Mouse (Mus musculus): ENCODE measurements around the gene Zfp688. TPM values are rescaled to one million over a fixed set of nuclear protein-coding genes. Genes with fewer than 3 reads are reported as not detected.
"Not testable (repeated sequence)": the region's sequence is repeated elsewhere in the genome, so short reads cannot be mapped to it uniquely, and the experiment has no call there.

Zfp688 gene
- polyA plus RNA-seq (2016; fragmentation: Nextera tagmentation; extraction: Ambion mirVana): 29.5 and 37.0 TPM in 2 replicates

DNA sequence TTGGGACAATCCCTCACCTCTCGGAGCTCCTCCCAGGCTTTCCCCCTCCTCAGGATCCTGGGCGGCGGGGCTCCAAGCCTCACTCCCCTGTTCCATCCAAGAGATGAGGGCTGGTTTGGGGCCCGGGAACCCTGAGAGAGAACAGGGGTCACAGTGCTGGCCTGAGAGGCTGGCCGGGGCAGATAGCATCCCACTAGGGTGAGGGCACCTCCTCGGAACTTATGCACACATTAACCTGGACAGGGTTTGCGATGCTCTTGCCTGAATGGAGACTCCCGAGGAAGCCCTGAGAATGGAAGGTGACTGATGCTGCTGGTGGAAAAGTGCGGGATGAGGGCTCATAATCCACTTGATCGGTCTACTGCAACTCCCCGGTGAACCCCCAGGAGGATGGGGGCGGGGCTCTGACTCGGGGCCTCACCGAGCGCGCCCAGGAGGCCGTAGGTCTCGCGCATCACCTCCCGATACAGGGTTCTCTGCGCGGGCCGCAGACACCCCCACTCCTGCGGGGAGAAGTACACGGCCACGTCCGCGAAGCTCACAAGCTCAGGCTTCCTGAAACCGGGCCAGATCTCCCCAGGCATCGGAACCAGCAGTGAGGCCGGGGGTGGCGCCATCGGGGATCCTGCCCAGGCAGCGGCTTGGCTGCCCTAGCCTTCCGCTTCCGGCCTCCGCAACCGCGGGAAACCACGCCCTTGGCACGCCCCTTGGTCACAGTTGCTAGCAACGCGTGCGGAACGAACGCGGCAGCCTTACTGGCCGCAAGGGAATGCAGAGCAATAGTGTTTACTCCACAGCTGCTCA is at the start of gene Zfp688:
Gene Zfp688 (minus strand): TSS at position 681 of the 804 bp plus-strand sequence.
- peak within 1 kb of the TSS; percentile 82 for H3K4me3 ChIP-seq
- WGBS: 1% methylated on average over 48 of the region's 48 CpGs
- H3K36me3 ChIP-seq: peaks cover 29% of the 10 kb centered on the region
- H3K4me1 ChIP-seq: peaks cover 15% of the 10 kb centered on the region
- H3K27me3 ChIP-seq (ENCODE audit: low read depth, poor library complexity, severe bottlenecking): peaks cover 15% of the 10 kb centered on the region
- peak within 1 kb of the TSS; percentile 91 for H3K27ac ChIP-seq
- no peaks in the 10 kb centered on the region for H3K9me3 ChIP-seq (replicated peaks)
- DNase-seq (ENCODE audit: low spot score): peak; percentile 98

DNA sequence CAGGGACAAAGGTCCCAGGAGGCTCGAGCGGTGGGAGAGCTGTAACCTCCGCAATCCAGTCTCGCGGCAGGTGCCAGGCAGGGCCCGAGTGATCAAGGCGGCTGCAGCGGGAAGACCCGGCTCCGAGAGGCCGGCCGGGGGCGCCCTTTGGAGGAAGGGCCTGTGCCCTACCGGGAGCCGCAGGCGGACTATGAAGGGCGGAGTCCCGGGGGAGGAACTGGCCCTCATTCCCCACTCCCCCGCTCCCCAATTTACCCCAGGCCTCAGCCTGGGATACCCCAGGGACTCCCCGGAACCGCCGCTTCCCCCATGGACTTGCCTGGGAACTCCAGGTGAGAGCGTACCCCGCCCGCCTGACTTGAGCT is 49.8 kb upstream of the Zfp688 start:
- H3K36me3 ChIP-seq: peaks cover 66% of the 10 kb centered on the region
- no peaks in the 10 kb centered on the region; the same call in 1 of the 2 replicates for H3K9me3 ChIP-seq (replicated peaks)
- WGBS: under 1% methylated on average over 25 of the region's 25 CpGs
- DNase-seq (ENCODE audit: low spot score): peak; percentile 74
- peak overlapping the region; percentile 89 for H3K4me3 ChIP-seq
- H3K27ac ChIP-seq: peak overlapping the region; percentile 94
- no peaks in the 10 kb centered on the region for H3K27me3 ChIP-seq (ENCODE audit: low read depth, poor library complexity, severe bottlenecking)
- H3K4me1 ChIP-seq: peaks cover 17% of the 10 kb centered on the region

DNA sequence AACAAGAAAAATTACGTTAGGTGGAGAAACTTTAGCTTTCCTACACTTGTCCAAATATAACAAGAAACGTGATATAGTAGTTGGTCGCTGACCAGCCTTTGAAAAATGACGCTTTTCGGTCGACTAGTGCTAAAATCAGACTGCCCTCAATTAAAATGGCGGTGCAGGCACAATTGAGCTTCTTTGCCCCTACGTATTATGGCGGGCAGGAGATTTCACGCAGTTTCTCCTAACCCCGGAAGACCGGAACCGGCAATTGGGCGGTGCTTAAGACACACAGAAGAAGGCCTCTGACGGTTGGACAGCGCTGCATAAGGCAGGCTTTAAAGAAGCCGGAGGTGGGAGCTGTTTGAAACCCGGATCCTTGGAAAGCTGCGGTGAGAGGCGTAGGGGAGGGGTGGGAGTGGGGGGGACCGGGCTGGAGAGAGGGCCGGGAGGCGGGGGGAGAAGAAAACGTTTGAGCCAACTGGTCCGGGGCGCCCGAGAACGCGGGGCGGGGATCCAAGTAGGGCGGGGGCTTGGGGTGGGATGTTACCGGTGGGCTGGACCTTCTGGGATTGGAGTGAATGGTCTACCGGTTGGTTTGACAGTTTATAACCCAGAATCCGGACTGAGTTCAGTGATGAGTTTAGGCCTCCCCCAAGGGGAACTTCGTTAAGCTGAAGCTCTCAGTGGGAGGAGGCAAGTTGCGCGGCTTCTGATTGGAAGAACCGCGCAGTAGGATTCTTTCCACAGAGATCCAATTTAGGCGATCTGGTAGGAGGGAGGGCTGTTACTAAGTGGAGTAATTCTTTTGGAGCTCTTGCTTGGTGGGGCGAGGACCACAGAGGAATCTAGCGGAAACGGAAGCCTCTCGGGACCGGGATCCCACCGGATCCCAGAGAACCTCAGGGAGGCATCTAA is 49.1 kb upstream of the Zfp688 start:
- DNase-seq (ENCODE audit: low spot score): peak; percentile 88
- H3K36me3 ChIP-seq: peaks cover 66% of the 10 kb centered on the region
- no peaks in the 10 kb centered on the region for H3K27me3 ChIP-seq (ENCODE audit: low read depth, poor library complexity, severe bottlenecking)
- H3K9me3 ChIP-seq (replicated peaks): no peaks in the 10 kb centered on the region; the same call in 1 of the 2 replicates
- H3K4me1 ChIP-seq: peaks cover 17% of the 10 kb centered on the region
- H3K4me3 ChIP-seq: peak overlapping the region; percentile 89
- H3K27ac ChIP-seq: peak overlapping the region; percentile 94
- 1% methylated on average over 46 of the region's 46 CpGs for WGBS

DNA sequence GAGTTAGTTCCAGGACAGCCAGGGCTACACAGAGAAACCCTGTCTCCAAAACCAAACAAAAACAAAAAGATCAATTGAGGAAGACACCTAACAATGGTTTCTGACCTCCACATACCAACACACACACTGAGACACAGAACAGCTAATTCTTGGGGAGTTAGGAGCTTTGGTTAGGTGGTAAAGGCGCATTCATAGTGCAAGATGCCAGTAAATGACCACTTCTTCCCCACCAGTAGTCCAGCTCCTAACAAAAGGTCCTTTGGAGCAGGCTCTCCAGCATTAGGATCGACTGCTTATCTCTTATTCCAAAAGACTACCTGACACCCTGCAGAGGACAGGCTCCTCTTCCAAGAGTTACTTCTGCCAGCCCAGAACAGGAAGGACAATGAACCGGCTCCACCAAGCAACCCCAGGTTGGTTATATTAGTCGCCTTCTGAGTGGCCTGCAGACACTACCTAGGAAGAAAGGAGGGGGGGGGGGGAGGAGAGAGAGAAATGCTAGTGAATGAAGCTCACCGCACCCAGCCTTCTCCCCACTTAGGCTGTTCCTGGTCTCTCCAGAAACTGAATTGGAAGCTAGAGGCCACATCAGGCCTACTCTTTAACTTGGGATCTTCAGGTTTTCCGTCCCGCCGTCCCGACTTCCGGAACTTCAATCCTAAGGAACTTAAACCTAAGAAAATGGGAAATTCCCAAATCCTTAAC is 48.3 kb upstream of the Zfp688 start:
- Histone ChIP-seq H3K36me3 (peaks cover 66% of the 10 kb centered on the region), H3K4me3 (peak overlapping the region; percentile 89), H3K27ac (peak overlapping the region; percentile 94), H3K4me1 (peaks cover 17% of the 10 kb centered on the region), H3K9me3 (replicated peaks) (no peaks in the 10 kb centered on the region; the same call in 1 of the 2 replicates), H3K27me3 (ENCODE audit: low read depth, poor library complexity, severe bottlenecking) (no peaks in the 10 kb centered on the region)
- peak; percentile 60 for DNase-seq (ENCODE audit: low spot score)
- 13% methylated on average over 10 of the region's 10 CpGs for WGBS

DNA sequence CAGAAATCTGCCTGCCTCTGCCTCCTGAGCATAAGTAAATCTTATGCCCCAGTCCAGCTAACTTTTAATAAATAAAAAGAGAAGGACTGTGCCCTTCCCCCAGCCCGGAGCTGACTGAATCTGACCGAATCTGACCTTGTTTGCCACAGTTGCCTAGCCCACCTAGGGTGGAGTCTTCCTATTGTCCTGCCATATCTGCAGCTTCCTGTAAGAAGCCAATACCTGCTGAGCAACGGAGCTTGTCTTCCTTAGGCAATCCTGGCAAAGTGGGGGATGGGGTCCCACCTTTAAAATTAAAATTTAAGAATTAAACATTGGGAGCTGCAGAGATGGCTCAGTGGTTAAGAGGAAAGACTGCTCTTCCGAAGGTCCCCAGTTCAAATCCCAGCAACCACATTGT is 44.7 kb upstream of the Zfp688 start:
- WGBS: 95% methylated on average over 4 of the region's 4 CpGs
- no peaks in the 10 kb centered on the region for H3K27me3 ChIP-seq (ENCODE audit: low read depth, poor library complexity, severe bottlenecking)
- H3K27ac ChIP-seq: no peak overlapping the region
- H3K4me3 ChIP-seq: no peak overlapping the region
- peaks cover 77% of the 10 kb centered on the region for H3K36me3 ChIP-seq
- no peak for DNase-seq (ENCODE audit: low spot score)
- H3K4me1 ChIP-seq: peaks cover 5% of the 10 kb centered on the region; the same call in 1 of the 2 replicates
- no peaks in the 10 kb centered on the region; the same call in 1 of the 2 replicates for H3K9me3 ChIP-seq (replicated peaks)

DNA sequence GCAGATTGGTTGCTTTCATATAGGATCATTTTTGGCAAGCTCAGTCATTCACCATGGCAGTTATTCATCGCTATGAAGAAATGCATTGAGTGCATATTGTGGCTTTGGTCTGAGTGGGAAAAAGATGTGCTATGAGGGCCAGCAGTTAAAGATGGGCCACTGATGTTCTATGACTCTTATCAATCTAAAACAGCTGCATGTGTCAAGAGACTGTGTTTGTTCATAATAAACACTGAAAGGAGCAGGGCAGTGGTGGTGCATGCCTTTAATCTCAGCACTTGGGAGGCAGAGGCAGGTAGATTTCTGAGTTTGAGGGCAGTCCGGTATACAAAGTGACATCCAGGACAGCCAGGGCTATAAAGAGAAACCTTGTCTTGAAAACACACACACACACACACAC is 43.8 kb upstream of the Zfp688 start:
- H3K27ac ChIP-seq; DNase-seq (ENCODE audit: low spot score); H3K9me3 ChIP-seq (replicated peaks); H3K27me3 ChIP-seq (ENCODE audit: low read depth, poor library complexity, severe bottlenecking); H3K4me3 ChIP-seq; H3K4me1 ChIP-seq: not testable (repeated sequence)
- WGBS: 93% methylated on average over 2 of the region's 2 CpGs
- peaks cover 86% of the 10 kb centered on the region for H3K36me3 ChIP-seq

DNA sequence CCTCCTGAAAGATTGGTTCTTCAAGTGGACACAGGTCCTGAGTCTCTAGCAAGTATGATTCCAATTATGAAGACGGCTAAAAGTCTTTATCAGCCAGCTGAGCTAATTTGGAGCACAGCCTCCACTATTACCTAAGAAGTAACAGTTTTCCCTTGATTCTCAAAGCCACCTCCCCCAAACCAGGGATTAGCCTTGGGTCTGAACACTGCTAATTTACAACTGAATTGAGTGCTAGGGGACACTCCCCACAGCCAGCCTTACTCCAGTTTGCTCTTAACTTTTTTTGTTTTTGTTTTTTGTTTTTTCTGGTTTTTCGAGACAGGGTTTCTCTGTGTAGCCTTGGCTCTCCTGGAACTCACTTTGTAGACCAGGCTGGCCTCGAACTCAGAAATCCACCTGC is 43.3 kb upstream of the Zfp688 start:
- Histone ChIP-seq H3K27ac (no peak overlapping the region), H3K36me3 (peaks cover 91% of the 10 kb centered on the region)
- WGBS: 89% methylated on average over 3 of the region's 3 CpGs

DNA sequence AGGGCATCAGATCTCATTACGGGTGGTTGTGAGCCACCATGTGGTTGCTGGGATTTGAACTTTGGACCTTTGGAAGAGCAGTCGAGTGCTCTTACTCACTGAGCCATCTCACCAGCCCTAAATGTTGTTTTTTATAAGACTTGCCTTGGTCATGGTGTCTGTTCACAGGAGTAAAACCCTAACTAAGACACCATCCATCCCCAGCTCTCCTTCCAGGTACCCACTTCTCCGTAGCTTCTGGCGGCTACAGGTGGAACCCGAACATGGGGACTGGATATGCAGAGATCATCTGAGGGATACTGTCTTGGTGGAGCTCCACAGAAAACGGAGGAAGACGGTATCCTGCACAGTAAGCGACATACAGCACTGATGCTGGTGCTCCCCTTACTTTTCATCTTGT is 37.4 kb upstream of the Zfp688 start, which contains the start of gene Prr14:
Gene Prr14 (plus strand): TSS at position 301 of the 400 bp plus-strand sequence.
- H3K27ac ChIP-seq; H3K27me3 ChIP-seq (ENCODE audit: low read depth, poor library complexity, severe bottlenecking); H3K9me3 ChIP-seq (replicated peaks); DNase-seq (ENCODE audit: low spot score); H3K4me1 ChIP-seq; H3K4me3 ChIP-seq: not testable (repeated sequence)
- peaks cover 93% of the 10 kb centered on the region for H3K36me3 ChIP-seq
- 94% methylated on average over 8 of the region's 8 CpGs for WGBS

More for the DNA sequence above, 43.3 kb upstream of the Zfp688 start:
- no peaks in the 10 kb centered on the region for H3K27me3 ChIP-seq (ENCODE audit: low read depth, poor library complexity, severe bottlenecking)
- no peak overlapping the region for H3K4me3 ChIP-seq
- no peaks in the 10 kb centered on the region; the same call in 1 of the 2 replicates for H3K9me3 ChIP-seq (replicated peaks)
- DNase-seq (ENCODE audit: low spot score): no peak
- H3K4me1 ChIP-seq: peaks cover 3% of the 10 kb centered on the region; the same call in 1 of the 2 replicates

DNA sequence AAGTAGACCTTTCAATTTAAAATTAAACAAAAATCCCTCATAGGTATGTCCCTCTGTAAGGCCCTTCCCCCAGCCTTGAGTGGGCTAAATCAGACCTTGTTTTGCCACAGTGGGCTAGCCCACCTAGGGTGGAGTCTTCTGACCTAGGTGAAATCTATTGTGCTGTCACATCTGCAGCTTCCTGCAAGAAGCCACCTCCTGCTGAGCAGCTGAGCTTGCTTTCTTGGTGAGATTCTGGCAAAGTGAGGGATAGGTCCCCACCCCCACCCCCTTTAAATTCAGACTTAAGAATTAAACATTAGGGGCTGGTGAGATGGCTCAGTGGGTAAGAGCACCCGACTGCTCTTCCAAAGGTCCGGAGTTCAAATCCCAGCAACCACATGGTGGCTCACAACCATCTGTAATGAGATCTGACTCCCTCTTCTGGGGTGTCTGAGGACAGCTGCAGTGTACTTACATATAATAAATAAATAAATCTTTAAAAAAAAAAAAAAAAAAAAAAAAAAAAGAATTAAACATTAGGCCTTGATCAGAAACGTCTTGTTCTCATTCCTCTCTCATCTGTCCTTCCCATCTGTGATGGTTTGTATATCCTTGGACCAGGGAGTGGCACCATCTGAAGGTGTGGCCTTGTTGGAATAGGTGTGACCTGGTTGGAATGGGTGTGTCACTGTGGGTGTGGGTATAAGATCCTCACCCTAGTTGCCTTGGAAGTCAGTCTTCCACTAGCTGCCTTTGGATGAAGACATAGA is 36.7 kb upstream of the Zfp688 start:
- H3K27ac ChIP-seq; H3K4me1 ChIP-seq; DNase-seq (ENCODE audit: low spot score); H3K27me3 ChIP-seq (ENCODE audit: low read depth, poor library complexity, severe bottlenecking); H3K4me3 ChIP-seq; H3K9me3 ChIP-seq (replicated peaks): not testable (repeated sequence)
- WGBS: 90% methylated on average over 3 of the region's 3 CpGs
- H3K36me3 ChIP-seq: peaks cover 90% of the 10 kb centered on the region

DNA sequence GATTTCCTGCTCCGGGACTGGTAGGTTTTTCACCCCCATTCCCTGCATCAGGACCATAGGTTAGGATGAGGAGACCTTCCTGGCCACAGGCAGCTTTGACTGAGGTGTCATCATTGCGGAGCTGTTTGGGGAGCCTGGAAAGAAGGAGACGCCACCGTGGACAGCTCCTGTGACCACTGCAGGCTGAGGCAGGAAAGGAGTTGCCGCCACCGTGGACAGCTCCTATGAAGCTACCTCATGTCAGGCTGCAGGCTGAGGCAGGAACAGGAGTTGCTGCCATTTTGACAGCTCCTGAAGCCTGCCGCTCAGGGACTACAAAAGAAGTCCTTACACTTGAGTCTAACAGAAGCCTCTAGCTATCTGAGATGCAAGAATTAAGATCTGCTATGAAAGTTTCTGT is 33.0 kb upstream of the Zfp688 start:
- WGBS: 91% methylated on average over 7 of the region's 7 CpGs
- Histone ChIP-seq H3K4me1 (peaks cover 27% of the 10 kb centered on the region), H3K9me3 (replicated peaks) (no peaks in the 10 kb centered on the region), H3K36me3 (peaks cover 90% of the 10 kb centered on the region), H3K27me3 (ENCODE audit: low read depth, poor library complexity, severe bottlenecking) (no peaks in the 10 kb centered on the region), H3K27ac (no peak overlapping the region), H3K4me3 (no peak overlapping the region)
- DNase-seq (ENCODE audit: low spot score): no peak

DNA sequence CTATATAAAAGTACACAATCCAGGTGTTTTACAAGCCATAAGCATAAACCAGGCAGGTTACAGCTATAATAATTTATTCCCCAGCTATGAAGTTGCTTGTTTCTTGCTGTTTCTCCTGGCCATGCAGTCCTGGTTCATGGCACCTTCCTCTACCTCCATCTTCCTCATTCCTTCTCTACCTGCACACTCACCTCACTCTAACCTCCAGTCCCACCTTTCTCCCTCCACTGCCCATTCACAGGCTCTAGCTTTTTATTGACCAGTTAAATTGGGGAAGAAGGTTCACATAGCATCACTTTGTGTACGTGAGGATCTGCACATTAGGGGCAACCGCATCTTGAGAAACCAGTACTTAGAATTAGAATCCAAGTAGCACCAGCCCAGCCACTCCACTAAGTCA is 31.2 kb upstream of the Zfp688 start:
- 93% methylated on average over 2 of the region's 2 CpGs for WGBS
- Histone ChIP-seq H3K9me3 (replicated peaks) (no peaks in the 10 kb centered on the region), H3K4me3 (no peak overlapping the region), H3K27ac (no peak overlapping the region), H3K36me3 (peaks cover 75% of the 10 kb centered on the region), H3K4me1 (peaks cover 35% of the 10 kb centered on the region), H3K27me3 (ENCODE audit: low read depth, poor library complexity, severe bottlenecking) (no peaks in the 10 kb centered on the region)
- no peak for DNase-seq (ENCODE audit: low spot score)

DNA sequence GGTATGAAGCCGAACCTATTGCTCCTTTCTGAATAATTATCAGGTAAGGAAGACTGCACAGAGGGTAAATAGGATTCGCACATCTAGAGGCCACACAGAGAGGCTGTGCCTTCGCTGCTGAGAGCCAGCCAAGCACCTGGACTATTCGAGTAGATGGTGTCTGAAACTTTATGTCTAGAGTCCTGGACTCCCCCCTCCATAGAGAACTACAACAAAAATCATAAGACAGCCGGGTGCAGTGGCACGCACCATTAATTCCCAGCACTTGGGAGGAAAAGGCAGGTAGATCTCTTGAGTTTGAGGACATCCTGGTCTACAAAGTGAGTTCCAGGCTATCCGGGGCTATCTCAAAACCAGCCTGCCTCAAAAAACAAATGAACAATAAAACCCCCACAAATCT is 28.1 kb upstream of the Zfp688 start:
- 87% methylated on average over 7 of the region's 7 CpGs for WGBS
- Histone ChIP-seq H3K9me3 (replicated peaks) (no peaks in the 10 kb centered on the region), H3K36me3 (peaks cover 70% of the 10 kb centered on the region), H3K4me3 (peak overlapping the region; percentile 96), H3K27me3 (ENCODE audit: low read depth, poor library complexity, severe bottlenecking) (no peaks in the 10 kb centered on the region), H3K27ac (peak overlapping the region; percentile 99; the same call in 1 of the 2 replicates), H3K4me1 (peaks cover 41% of the 10 kb centered on the region)
- no peak for DNase-seq (ENCODE audit: low spot score)

Measured in limb, embryonic 10.5 days (tissue).